Comparison of ENCODE assay signal across 14 mouse cellular contexts in genomic region chr2:153259030-153259863, GRCm38 (mm10). TPM values are rescaled to one million over a fixed set of nuclear protein-coding genes. Genes with fewer than 3 reads are reported as not detected.
DNase-seq lines count a peak whose midpoint lies in the region; ATAC-seq and TF ChIP-seq lines count a peak whose summit lies in the region.
"Had no signal": no experiment of that assay in that cellular context is flagged by ENCODE, and none has a peak within 500 bp of the region (broad histone marks: within the 10 kb centered on the region; RNA-seq: fewer than 3 reads in every experiment).

No protein-coding gene starts in this region.

- 0 out of 2 replicates have a peak, but pooled peaks cover 6% of the 10 kb centered on the region for H3K36me3 ChIP-seq in lung, postnatal 0 days (ENCODE audit: insufficient read depth, low read length)
- H3K36me3 ChIP-seq in intestine, embryonic 16.5 days (ENCODE audit: control insufficient read depth, insufficient read depth, low read length) = peaks cover 14% of the 10 kb centered on the region
- H3K36me3 ChIP-seq in midbrain, embryonic 10.5 days = peaks cover 56% of the 10 kb centered on the region

- TF ChIP-seq CTCF in lung, postnatal 0 days (IDR thresholded peaks at IDR 0.05) = no peak

- H3K27ac ChIP-seq in lung, postnatal 0 days (ENCODE audit: low read length) = no peak overlapping the region
- H3K27ac ChIP-seq in intestine, embryonic 16.5 days (ENCODE audit: low read length) = peak overlapping the region; percentile 97
- no peak overlapping the region for H3K27ac ChIP-seq in midbrain, embryonic 10.5 days (replicated peaks)
- H3K27ac ChIP-seq: heart, embryonic 10.5 days had no signal

- 45% methylated on average over 12 of the region's 12 CpGs for WGBS in lung, postnatal 0 days
- WGBS in intestine, embryonic 16.5 days = 56% methylated on average over 12 of the region's 12 CpGs
- 91% methylated on average over 12 of the region's 12 CpGs for WGBS in midbrain, embryonic 10.5 days

- H3K4me1 ChIP-seq in lung, postnatal 0 days (ENCODE audit: insufficient read depth, low read depth, low read length) = no peaks in the 10 kb centered on the region
- peaks cover 2% of the 10 kb centered on the region for H3K4me1 ChIP-seq in intestine, embryonic 16.5 days (ENCODE audit: control insufficient read depth, insufficient read depth, low read length)
- no peaks in the 10 kb centered on the region for H3K4me1 ChIP-seq in midbrain, embryonic 10.5 days

- H3K9ac ChIP-seq in lung, postnatal 0 days (replicated peaks; ENCODE audit: low read depth) = no peak overlapping the region
- peak overlapping the region; percentile 54 for H3K9ac ChIP-seq in intestine, embryonic 16.5 days (ENCODE audit: low read depth, low read length)

- no peaks in the 10 kb centered on the region for H3K27me3 ChIP-seq in lung, postnatal 0 days (replicated peaks; ENCODE audit: insufficient read depth, low read length)
- no peaks in the 10 kb centered on the region for H3K27me3 ChIP-seq in intestine, embryonic 16.5 days (replicated peaks; ENCODE audit: control insufficient read depth, insufficient read depth, low read length)
- no peaks in the 10 kb centered on the region for H3K27me3 ChIP-seq in midbrain, embryonic 10.5 days (ENCODE audit: low read depth, poor library complexity, severe bottlenecking)

- TF ChIP-seq EP300 in lung, postnatal 0 days (IDR thresholded peaks at IDR 0.05) = no peak

- ATAC-seq in CD4-positive, CD25-positive, alpha-beta regulatory T cell, adult 4 months = no peak
- peak; percentile 62 for ATAC-seq in lung, postnatal 0 days
- peak; percentile 95 for ATAC-seq in intestine, embryonic 16.5 days
- peak; percentile 49; the same call in 1 of the 2 replicates for ATAC-seq in neutrophil, adult 5-6 weeks (ENCODE audit: extremely low read depth, insufficient number of reproducible peaks, low FRiP score, poor library complexity, severe bottlenecking)
- ATAC-seq in inflammation-experienced regulatory T-cells, adult 6 months = no peak
- ATAC-seq: hindbrain, embryonic 16.5 days had no signal

- H3K4me2 ChIP-seq in lung, postnatal 0 days (replicated peaks; ENCODE audit: low read depth, low read length) = no peak overlapping the region
- H3K4me2 ChIP-seq in intestine, embryonic 16.5 days (ENCODE audit: low read depth, low read length) = peak overlapping the region; percentile 27; the same call in 1 of the 2 replicates

- H3K4me3 ChIP-seq in lung, postnatal 0 days (ENCODE audit: low read depth, low read length) = no peak overlapping the region
- H3K4me3 ChIP-seq in intestine, embryonic 16.5 days (ENCODE audit: low read length) = no peak overlapping the region
- no peak overlapping the region for H3K4me3 ChIP-seq in midbrain, embryonic 10.5 days
- H3K4me3 ChIP-seq: heart, embryonic 10.5 days had no signal

- H3K9me3 ChIP-seq in lung, postnatal 0 days (ENCODE audit: low read length) = no peaks in the 10 kb centered on the region
- no peaks in the 10 kb centered on the region for H3K9me3 ChIP-seq in intestine, embryonic 16.5 days (ENCODE audit: control insufficient read depth, low read length)
- H3K9me3 ChIP-seq in midbrain, embryonic 10.5 days (replicated peaks) = no peaks in the 10 kb centered on the region
- H3K9me3 ChIP-seq: heart, embryonic 10.5 days had no signal

- peak; percentile 44 for DNase-seq in CD4-positive, CD25-positive, alpha-beta regulatory T cell, adult 2 months (ENCODE audit: low read depth, low spot score)
- peak; percentile 35 for DNase-seq in lung, postnatal 0 days (ENCODE audit: low spot score)
- no peak for DNase-seq in lung, adult 18-20 months
- no peak for DNase-seq in midbrain, embryonic 10.5 days (ENCODE audit: low spot score)
- DNase-seq: adrenal gland, postnatal 14 days; cerebellum, adult 2 months; layer of hippocampus, adult 9-11 months; right cerebral cortex, adult 18-20 months had no signal

RNA-seq across cellular contexts. Expression of gene Pofut1, which starts 17.9 kb away (rescaled TPM):
- 10 to 100 TPM in 1 of 2 experiments, 1 to 10 TPM in 1; 9.4 to 11.9 TPM for polyA plus RNA-seq in CD4-positive, CD25-positive, alpha-beta regulatory T cell, adult 4 months (2017; shearing (Covaris generic))
- 2.8 and 3.1 TPM in 2 replicates for polyA plus RNA-seq in lung, postnatal 0 days (2015; fragmentation: Nextera tagmentation; extraction: Ambion mirVana)
- polyA plus RNA-seq in intestine, embryonic 16.5 days (2015; fragmentation: Nextera tagmentation; extraction: Ambion mirVana) = 13.3 and 13.5 TPM in 2 replicates
- total RNA-seq in neutrophil, adult 5-6 weeks (2017) = 19.2 and 20.0 TPM in 2 replicates
- 10 to 100 TPM in 1 of 3 experiments, 1 to 10 TPM in 2; 6.2 to 13.5 (median 9.4) TPM for polyA plus RNA-seq in inflammation-experienced regulatory T-cells, adult 6 months (2017; shearing (Covaris generic))
- 5.9 and 6.3 TPM in 2 replicates for polyA plus RNA-seq in midbrain, embryonic 10.5 days (2016; fragmentation: Nextera tagmentation; extraction: Ambion mirVana)

RNA-seq across cellular contexts. Expression of gene Plagl2, which starts 18.0 kb away (rescaled TPM):
- 10 to 100 TPM; 20.2 to 23.1 TPM for polyA plus RNA-seq in CD4-positive, CD25-positive, alpha-beta regulatory T cell, adult 4 months (2017; shearing (Covaris generic))
- polyA plus RNA-seq in lung, postnatal 0 days (2015; fragmentation: Nextera tagmentation; extraction: Ambion mirVana) = 6.8 and 7.1 TPM in 2 replicates
- polyA plus RNA-seq in intestine, embryonic 16.5 days (2015; fragmentation: Nextera tagmentation; extraction: Ambion mirVana) = 53.5 and 67.5 TPM in 2 replicates
- total RNA-seq in neutrophil, adult 5-6 weeks (2017) = 7.0 and 8.0 TPM in 2 replicates
- polyA plus RNA-seq in inflammation-experienced regulatory T-cells, adult 6 months (2017; shearing (Covaris generic)) = 10 to 100 TPM; 18.9 to 24.1 (median 21.5) TPM
- 29.1 and 29.4 TPM in 2 replicates for polyA plus RNA-seq in midbrain, embryonic 10.5 days (2016; fragmentation: Nextera tagmentation; extraction: Ambion mirVana)

RNA-seq across cellular contexts. Expression of gene Kif3b, which starts 32.0 kb away (rescaled TPM):
- polyA plus RNA-seq in CD4-positive, CD25-positive, alpha-beta regulatory T cell, adult 4 months (2017; shearing (Covaris generic)) = 10 to 100 TPM; 11.2 to 13.0 TPM
- polyA plus RNA-seq in lung, postnatal 0 days (2015; fragmentation: Nextera tagmentation; extraction: Ambion mirVana) = 4.7 and 5.2 TPM in 2 replicates
- 8.2 and 8.3 TPM in 2 replicates for polyA plus RNA-seq in intestine, embryonic 16.5 days (2015; fragmentation: Nextera tagmentation; extraction: Ambion mirVana)
- total RNA-seq in neutrophil, adult 5-6 weeks (2017) = 44.6 and 51.1 TPM in 2 replicates
- polyA plus RNA-seq in inflammation-experienced regulatory T-cells, adult 6 months (2017; shearing (Covaris generic)) = 10 to 100 TPM in 2 of 3 experiments, 1 to 10 TPM in 1; 8.5 to 13.3 (median 11.6) TPM
- polyA plus RNA-seq in midbrain, embryonic 10.5 days (2016; fragmentation: Nextera tagmentation; extraction: Ambion mirVana) = 7.0 TPM in 2 replicates

RNA-seq across cellular contexts. Expression of gene Tspyl3, which starts 34.0 kb away (rescaled TPM):
- polyA plus RNA-seq in CD4-positive, CD25-positive, alpha-beta regulatory T cell, adult 4 months (2017; shearing (Covaris generic)) = 10 to 100 TPM; 23.8 to 25.2 TPM
- 4.7 and 5.5 TPM in 2 replicates for polyA plus RNA-seq in lung, postnatal 0 days (2015; fragmentation: Nextera tagmentation; extraction: Ambion mirVana)
- 10.7 and 11.4 TPM in 2 replicates for polyA plus RNA-seq in intestine, embryonic 16.5 days (2015; fragmentation: Nextera tagmentation; extraction: Ambion mirVana)
- 7.7 and 8.5 TPM in 2 replicates for total RNA-seq in neutrophil, adult 5-6 weeks (2017)
- 10 to 100 TPM; 23.3 to 25.2 (median 25.1) TPM for polyA plus RNA-seq in inflammation-experienced regulatory T-cells, adult 6 months (2017; shearing (Covaris generic))
- polyA plus RNA-seq in midbrain, embryonic 10.5 days (2016; fragmentation: Nextera tagmentation; extraction: Ambion mirVana) = 7.3 and 8.1 TPM in 2 replicates

Comparison
In these comparisons a context has a peak if more than half of its experiments do, and no peak if none do; other contexts are left out.
1. DNase-seq: peak in CD4-positive, CD25-positive, alpha-beta regulatory T cell, adult 2 months (single experiment) and lung, postnatal 0 days (single experiment); none in lung, adult 18-20 months (0 of 2) and midbrain, embryonic 10.5 days (single experiment).
2. ATAC-seq: peak in lung, postnatal 0 days (single experiment), intestine, embryonic 16.5 days (single experiment) and neutrophil, adult 5-6 weeks (single experiment); none in CD4-positive, CD25-positive, alpha-beta regulatory T cell, adult 4 months (single experiment) and inflammation-experienced regulatory T-cells, adult 6 months (single experiment).